Mouse (Mus musculus) hindbrain, embryonic 13.5 days (tissue): ENCODE results near the gene Eri3. TPM values are rescaled to one million over a fixed set of nuclear protein-coding genes. Genes with fewer than 3 reads are reported as not detected.

Source experiments
- ATAC-seq: fragments of 200-750 bp; cut with Nextera tagmentation; 2 replicates; pipeline ENCODE4 v1.8.0; 2017; ENCODE audit warnings: moderate TSS enrichment; ENCODE audit not compliant: low FRiP score
- H3K27ac ChIP-seq: fragments of 300-500 bp; sonication (generic); 2 replicates; pipeline ENCODE4 v1.5.1; 2015; ENCODE audit warnings: inconsistent platforms, mild to moderate bottlenecking, moderate library complexity
- H3K27me3 ChIP-seq: fragments of 300-500 bp; sonication (generic); 2 replicates; pipeline ENCODE4 v1.6.1; 2015; ENCODE audit warnings: mild to moderate bottlenecking, inconsistent platforms
- H3K36me3 ChIP-seq: fragments of 300-500 bp; sonication (generic); 2 replicates; pipeline ENCODE4 v1.6.1; 2015; ENCODE audit warnings: mild to moderate bottlenecking, inconsistent platforms
- H3K4me1 ChIP-seq: fragments of 300-500 bp; sonication (generic); replicated peaks from 2 replicates; pipeline ENCODE4 v1.6.1; 2015; ENCODE audit warnings: inconsistent platforms
- H3K4me2 ChIP-seq: fragments of 300-500 bp; sonication (generic); 2 replicates; pipeline ENCODE4 v1.6.1; 2015; ENCODE audit warnings: inconsistent platforms, mild to moderate bottlenecking, moderate library complexity
- H3K4me3 ChIP-seq: fragments of 300-500 bp; sonication (generic); 2 replicates; pipeline ENCODE4 v1.5.1; 2015; ENCODE audit warnings: mild to moderate bottlenecking, inconsistent platforms
- H3K9ac ChIP-seq: fragments of 300-500 bp; sonication (generic); 2 replicates; pipeline ENCODE4 v1.6.1; 2015; ENCODE audit warnings: mild to moderate bottlenecking, inconsistent platforms
- H3K9me3 ChIP-seq: fragments of 300-500 bp; sonication (generic); 2 replicates; pipeline ENCODE4 v1.6.1; 2016; ENCODE audit warnings: inconsistent platforms
- WGBS: fragments of 180-500 bp; shearing (Covaris S2); methylation state at CpG from one replicate; pipeline ENCODE4 v1.1.7; 2015; 5-methylcytosine and 5-hydroxymethylcytosine counted together
- polyA plus RNA-seq: library from polyadenylated mRNA; unstranded; fragments of >200 nt; fragmentation: Nextera tagmentation; extraction: Ambion mirVana; gene quantifications from 2 replicates; pipeline ENCODE4 v1.2.1, GENCODE M21; 2015

Eri3 gene
- polyA plus RNA-seq, result 205 and 214 TPM in 2 replicates

- Histone ChIP-seq H3K27ac (peak within 1 kb of the TSS; percentile 80), H3K4me2 (peak within 1 kb of the TSS; percentile 88), H3K27me3 (no peaks in the 10 kb centered on the region; the same call in 1 of the 2 replicates), H3K9ac (peak within 1 kb of the TSS; percentile 88), H3K36me3 (no peaks in the 10 kb centered on the region), H3K4me1 (peaks cover 33% of the 10 kb centered on the region), H3K4me3 (peak within 1 kb of the TSS; percentile 90), H3K9me3 (no peaks in the 10 kb centered on the region)
- WGBS, result under 1% methylated on average over 48 of the region's 53 CpGs
- ATAC-seq, result peak; percentile 99
These were observed at the start of gene Eri3 for GRCm38 (mm10) chr4:117550140-117550851. TSS of gene Eri3 (plus strand) at chr4:117550365.

- Histone ChIP-seq H3K9ac (no peak overlapping the region), H3K9me3 (no peaks in the 10 kb centered on the region), H3K27ac (no peak overlapping the region), H3K36me3 (no peaks in the 10 kb centered on the region), H3K27me3 (peaks cover 37% of the 10 kb centered on the region), H3K4me1 (no peaks in the 10 kb centered on the region), H3K4me3 (no peak overlapping the region), H3K4me2 (no peak overlapping the region)
- WGBS, result 91% methylated on average over 4 of the region's 4 CpGs
- no peak for ATAC-seq
These were observed 31.9 kb upstream of the Eri3 start for GRCm38 (mm10) chr4:117518246-117518645.

- H3K27me3 ChIP-seq, result peaks cover 50% of the 10 kb centered on the region
- no peak overlapping the region for H3K9ac ChIP-seq
- no peaks in the 10 kb centered on the region for H3K9me3 ChIP-seq
- ATAC-seq, result no peak
- H3K36me3 ChIP-seq, result no peaks in the 10 kb centered on the region
- no peak overlapping the region for H3K4me3 ChIP-seq
- no peak overlapping the region for H3K27ac ChIP-seq
- WGBS, result 76% methylated on average over 2 of the region's 2 CpGs
- H3K4me2 ChIP-seq, result no peak overlapping the region
- no peaks in the 10 kb centered on the region for H3K4me1 ChIP-seq
These were observed 28.8 kb upstream of the Eri3 start for GRCm38 (mm10) chr4:117521350-117521749.

- H3K4me1 ChIP-seq, result peaks cover 12% of the 10 kb centered on the region; the same call in 1 of the 2 replicates
- H3K9me3 ChIP-seq, result no peaks in the 10 kb centered on the region
- H3K27ac ChIP-seq, result no peak overlapping the region
- no peak overlapping the region for H3K4me2 ChIP-seq
- ATAC-seq, result no peak
- 92% methylated on average over 5 of the region's 5 CpGs for WGBS
- no peak overlapping the region for H3K4me3 ChIP-seq
- H3K36me3 ChIP-seq, result no peaks in the 10 kb centered on the region
- no peak overlapping the region for H3K9ac ChIP-seq
- peaks cover 74% of the 10 kb centered on the region for H3K27me3 ChIP-seq
These were observed 24.2 kb upstream of the Eri3 start for GRCm38 (mm10) chr4:117525990-117526389.

GRCm38 (mm10) chr4:117527116-117527899 lies 22.9 kb upstream of the Eri3 start:
- ATAC-seq, result no peak
- no peak overlapping the region for H3K27ac ChIP-seq
- no peak overlapping the region for H3K9ac ChIP-seq
- 63% methylated on average over 9 of the region's 9 CpGs for WGBS
- no peaks in the 10 kb centered on the region for H3K36me3 ChIP-seq
- no peak overlapping the region for H3K4me3 ChIP-seq
- peaks cover 12% of the 10 kb centered on the region; the same call in 1 of the 2 replicates for H3K4me1 ChIP-seq
- no peak overlapping the region for H3K4me2 ChIP-seq
- peaks cover 78% of the 10 kb centered on the region for H3K27me3 ChIP-seq
- H3K9me3 ChIP-seq, result no peaks in the 10 kb centered on the region

- ATAC-seq, result no peak
- peaks cover 77% of the 10 kb centered on the region for H3K27me3 ChIP-seq
- no peak overlapping the region for H3K4me2 ChIP-seq
These were observed 22.2 kb upstream of the Eri3 start for GRCm38 (mm10) chr4:117527952-117528351.

GRCm38 (mm10) chr4:117529843-117530242 lies 20.3 kb upstream of the Eri3 start:
- peaks cover 83% of the 10 kb centered on the region for H3K27me3 ChIP-seq

More at GRCm38 (mm10) chr4:117527952-117528351, 22.2 kb upstream of the Eri3 start:
- no peak overlapping the region for H3K9ac ChIP-seq
- H3K27ac ChIP-seq, result no peak overlapping the region
- WGBS, result 31% methylated on average over 1 of the region's 1 CpGs
- no peak overlapping the region for H3K4me3 ChIP-seq
- peaks cover 12% of the 10 kb centered on the region; the same call in 1 of the 2 replicates for H3K4me1 ChIP-seq
- H3K36me3 ChIP-seq, result no peaks in the 10 kb centered on the region
- no peaks in the 10 kb centered on the region for H3K9me3 ChIP-seq

GRCm38 (mm10) chr4:117535496-117536200 lies 14.5 kb upstream of the Eri3 start:
- no peak overlapping the region for H3K4me2 ChIP-seq
- WGBS, result 55% methylated on average over 9 of the region's 9 CpGs
- no peaks in the 10 kb centered on the region for H3K36me3 ChIP-seq
- H3K27ac ChIP-seq, result no peak overlapping the region
- no peaks in the 10 kb centered on the region for H3K9me3 ChIP-seq
- no peak overlapping the region for H3K9ac ChIP-seq
- no peak overlapping the region for H3K4me3 ChIP-seq
- no peak for ATAC-seq
- H3K4me1 ChIP-seq, result 0 out of 2 replicates have a peak, but pooled peaks cover 13% of the 10 kb centered on the region
- H3K27me3 ChIP-seq, result peaks cover 54% of the 10 kb centered on the region

More at GRCm38 (mm10) chr4:117529843-117530242, 20.3 kb upstream of the Eri3 start:
- Histone ChIP-seq H3K9me3 (no peaks in the 10 kb centered on the region), H3K4me2 (no peak overlapping the region), H3K4me1 (peaks cover 12% of the 10 kb centered on the region; the same call in 1 of the 2 replicates), H3K4me3 (no peak overlapping the region), H3K9ac (no peak overlapping the region), H3K36me3 (no peaks in the 10 kb centered on the region), H3K27ac (no peak overlapping the region)
- ATAC-seq, result no peak
- 69% methylated on average over 4 of the region's 4 CpGs for WGBS

GRCm38 (mm10) chr4:117537002-117537401 lies 13.2 kb upstream of the Eri3 start:
- H3K36me3 ChIP-seq, result no peaks in the 10 kb centered on the region
- no peak overlapping the region for H3K4me3 ChIP-seq
- no peaks in the 10 kb centered on the region for H3K9me3 ChIP-seq
- peaks cover 42% of the 10 kb centered on the region for H3K27me3 ChIP-seq
- H3K4me1 ChIP-seq, result 0 out of 2 replicates have a peak, but pooled peaks cover 13% of the 10 kb centered on the region
- H3K27ac ChIP-seq, result no peak overlapping the region
- H3K4me2 ChIP-seq, result no peak overlapping the region
- H3K9ac ChIP-seq, result no peak overlapping the region
- 93% methylated on average over 7 of the region's 7 CpGs for WGBS
- no peak for ATAC-seq

GRCm38 (mm10) chr4:117539329-117539980 lies 10.7 kb upstream of the Eri3 start:
- no peak for ATAC-seq
- H3K9me3 ChIP-seq, result no peaks in the 10 kb centered on the region
- no peak overlapping the region for H3K27ac ChIP-seq

GRCm38 (mm10) chr4:117540571-117540970 lies 9.6 kb upstream of the Eri3 start:
- H3K27me3 ChIP-seq, result peaks cover 31% of the 10 kb centered on the region
- 71% methylated on average over 5 of the region's 5 CpGs for WGBS
- no peak for ATAC-seq

More at GRCm38 (mm10) chr4:117539329-117539980, 10.7 kb upstream of the Eri3 start:
- peaks cover 38% of the 10 kb centered on the region for H3K27me3 ChIP-seq
- H3K4me3 ChIP-seq, result no peak overlapping the region
- H3K4me2 ChIP-seq, result no peak overlapping the region
- H3K4me1 ChIP-seq, result 0 out of 2 replicates have a peak, but pooled peaks cover 13% of the 10 kb centered on the region
- H3K36me3 ChIP-seq, result no peaks in the 10 kb centered on the region
- H3K9ac ChIP-seq, result no peak overlapping the region
- 66% methylated on average over 8 of the region's 8 CpGs for WGBS

More at GRCm38 (mm10) chr4:117540571-117540970, 9.6 kb upstream of the Eri3 start:
- H3K27ac ChIP-seq, result no peak overlapping the region
- H3K9ac ChIP-seq, result no peak overlapping the region
- H3K4me2 ChIP-seq, result no peak overlapping the region
- H3K4me1 ChIP-seq, result 0 out of 2 replicates have a peak, but pooled peaks cover 13% of the 10 kb centered on the region
- H3K9me3 ChIP-seq, result no peaks in the 10 kb centered on the region
- no peaks in the 10 kb centered on the region for H3K36me3 ChIP-seq
- H3K4me3 ChIP-seq, result no peak overlapping the region
